Mouse (Mus musculus) hindbrain, embryonic 12.5 days (tissue): ENCODE data around the gene Pramel1. TPM values are rescaled to one million over a fixed set of nuclear protein-coding genes. Genes with fewer than 3 reads are reported as not detected.
"Not testable (repeated sequence)": the region's sequence is repeated elsewhere in the genome, so short reads cannot be mapped to it uniquely, and the experiment has no call there.

Experiments
- ATAC-seq: fragments of 200-750 bp; cut with Nextera tagmentation; 2 replicates; pipeline ENCODE4 v1.8.0; 2017; ENCODE audit warnings: moderate TSS enrichment; ENCODE audit not compliant: low FRiP score
- H3K27ac ChIP-seq: fragments of 300-500 bp; sonication (generic); 2 replicates; pipeline ENCODE4 v1.5.1; 2016; ENCODE audit warnings: mild to moderate bottlenecking
- H3K27me3 ChIP-seq: fragments of 300-500 bp; sonication (generic); 2 replicates; pipeline ENCODE4 v1.6.1; 2016; ENCODE audit warnings: mild to moderate bottlenecking
- H3K36me3 ChIP-seq: fragments of 300-500 bp; sonication (generic); 2 replicates; pipeline ENCODE4 v1.6.1; 2016; ENCODE audit warnings: mild to moderate bottlenecking
- H3K4me1 ChIP-seq: fragments of 300-500 bp; sonication (generic); 2 replicates; pipeline ENCODE4 v1.6.1; 2016
- H3K4me2 ChIP-seq: fragments of 300-500 bp; sonication (generic); replicated peaks from 2 replicates; pipeline ENCODE4 v1.6.1; 2016; ENCODE audit warnings: mild to moderate bottlenecking
- H3K4me3 ChIP-seq: fragments of 300-500 bp; sonication (generic); 2 replicates; pipeline ENCODE4 v1.5.1; 2016; ENCODE audit warnings: mild to moderate bottlenecking
- H3K9ac ChIP-seq: fragments of 300-500 bp; sonication (generic); 2 replicates; pipeline ENCODE4 v1.6.1; 2016; ENCODE audit warnings: mild to moderate bottlenecking, moderate library complexity
- H3K9me3 ChIP-seq: fragments of 300-500 bp; sonication (generic); replicated peaks from 2 replicates; pipeline ENCODE4 v1.6.1; 2016; ENCODE audit warnings: mild to moderate bottlenecking
- WGBS: fragments of 180-500 bp; shearing (Covaris S2); methylation state at CpG from one replicate; pipeline ENCODE4 v1.1.7; 2016; 5-methylcytosine and 5-hydroxymethylcytosine counted together
- polyA plus RNA-seq: library from polyadenylated mRNA; unstranded; fragments of >200 nt; fragmentation: Nextera tagmentation; extraction: Ambion mirVana; gene quantifications from 2 replicates; pipeline ENCODE4 v1.2.1, GENCODE M21; 2016

Pramel1 gene
- not detected in 2 replicates for polyA plus RNA-seq

DNA sequence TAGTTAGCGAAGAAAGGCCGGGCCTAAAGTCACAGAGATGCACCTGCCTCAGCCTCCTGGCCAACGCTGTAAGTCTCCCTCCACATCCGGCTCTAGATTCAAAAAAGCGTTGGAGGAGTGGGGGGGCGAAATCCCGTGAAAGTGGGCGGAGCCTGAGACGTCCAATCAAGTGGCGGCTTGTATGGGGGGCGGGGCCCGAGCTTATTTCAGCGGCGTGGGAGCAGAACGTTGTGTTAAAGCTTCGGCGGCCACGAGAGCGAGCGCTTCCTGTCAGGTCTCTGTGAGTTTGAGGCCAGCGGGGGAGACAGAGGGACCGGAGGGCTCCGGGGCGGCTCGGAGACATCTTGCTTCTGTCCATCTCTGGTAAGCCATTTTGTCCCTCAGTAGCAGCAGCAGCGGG lies at the start of gene Pramel1:
Gene Pramel1, plus strand, starts transcription at position 248 of the 400 bp plus-strand sequence.
- no peak for ATAC-seq
- Histone ChIP-seq H3K4me2 (no peak within 1 kb of the TSS), H3K4me3 (no peak within 1 kb of the TSS), H3K27me3 (no peaks in the 10 kb centered on the region), H3K4me1 (no peaks in the 10 kb centered on the region), H3K9me3 (peaks cover 8% of the 10 kb centered on the region; the same call in 1 of the 2 replicates), H3K27ac (no peak within 1 kb of the TSS), H3K9ac (no peak within 1 kb of the TSS), H3K36me3 (no peaks in the 10 kb centered on the region)
- WGBS: 79% methylated on average over 26 of the region's 26 CpGs

GRCm38 (mm10) chr4:143345491-143345890 lies 48.7 kb upstream of the Pramel1 start:
- H3K27ac ChIP-seq, H3K36me3 ChIP-seq, H3K9ac ChIP-seq, H3K9me3 ChIP-seq, ATAC-seq, H3K4me2 ChIP-seq, H3K4me3 ChIP-seq: not testable (repeated sequence)
- peaks cover 32% of the 10 kb centered on the region for H3K27me3 ChIP-seq
- peaks cover 15% of the 10 kb centered on the region for H3K4me1 ChIP-seq
- WGBS: 80% methylated on average over 5 of the region's 5 CpGs

DNA sequence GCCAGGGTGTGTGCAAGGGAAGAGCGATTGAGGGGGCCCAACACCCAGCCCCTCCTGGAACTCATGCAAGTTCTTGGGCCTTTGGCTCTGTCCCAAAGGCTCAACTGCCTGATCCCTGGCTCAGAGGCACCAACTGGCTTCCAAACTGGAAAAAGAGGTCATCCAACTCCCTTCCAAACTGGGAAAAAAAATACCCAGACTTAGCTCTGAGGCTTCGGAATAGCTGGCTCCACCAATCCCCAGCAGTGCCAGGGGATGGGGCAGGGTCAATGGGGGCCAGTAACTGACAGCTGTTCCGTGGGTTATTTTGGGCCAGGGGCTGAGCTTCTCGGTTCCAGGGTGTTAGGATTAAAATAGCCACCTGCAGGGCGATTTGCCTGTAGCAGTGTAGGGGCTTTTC lies 45.5 kb upstream of the Pramel1 start:
- ATAC-seq: no peak
- Histone ChIP-seq H3K4me1 (peaks cover 18% of the 10 kb centered on the region), H3K27me3 (peaks cover 54% of the 10 kb centered on the region), H3K4me3 (no peak overlapping the region), H3K27ac (no peak overlapping the region), H3K4me2 (no peak overlapping the region), H3K9me3 (no peaks in the 10 kb centered on the region; the same call in 1 of the 2 replicates), H3K36me3 (no peaks in the 10 kb centered on the region), H3K9ac (no peak overlapping the region)
- 21% methylated on average over 5 of the region's 5 CpGs for WGBS

GRCm38 (mm10) chr4:143349484-143349906 lies 44.7 kb upstream of the Pramel1 start, which contains the start of gene Lrrc38:
TSS of gene Lrrc38 (plus strand) at chr4:143349757.
- peaks cover 18% of the 10 kb centered on the region for H3K4me1 ChIP-seq
- H3K36me3 ChIP-seq: no peaks in the 10 kb centered on the region
- H3K9me3 ChIP-seq: no peaks in the 10 kb centered on the region; the same call in 1 of the 2 replicates
- peak within 1 kb of the TSS; percentile 57 for H3K4me3 ChIP-seq
- H3K9ac ChIP-seq: peak within 1 kb of the TSS; percentile 53
- ATAC-seq: peak; percentile 46
- H3K4me2 ChIP-seq: peak within 1 kb of the TSS; percentile 98
- peaks cover 51% of the 10 kb centered on the region for H3K27me3 ChIP-seq
- 1% methylated on average over 19 of the region's 19 CpGs for WGBS
- no peak within 1 kb of the TSS for H3K27ac ChIP-seq

DNA sequence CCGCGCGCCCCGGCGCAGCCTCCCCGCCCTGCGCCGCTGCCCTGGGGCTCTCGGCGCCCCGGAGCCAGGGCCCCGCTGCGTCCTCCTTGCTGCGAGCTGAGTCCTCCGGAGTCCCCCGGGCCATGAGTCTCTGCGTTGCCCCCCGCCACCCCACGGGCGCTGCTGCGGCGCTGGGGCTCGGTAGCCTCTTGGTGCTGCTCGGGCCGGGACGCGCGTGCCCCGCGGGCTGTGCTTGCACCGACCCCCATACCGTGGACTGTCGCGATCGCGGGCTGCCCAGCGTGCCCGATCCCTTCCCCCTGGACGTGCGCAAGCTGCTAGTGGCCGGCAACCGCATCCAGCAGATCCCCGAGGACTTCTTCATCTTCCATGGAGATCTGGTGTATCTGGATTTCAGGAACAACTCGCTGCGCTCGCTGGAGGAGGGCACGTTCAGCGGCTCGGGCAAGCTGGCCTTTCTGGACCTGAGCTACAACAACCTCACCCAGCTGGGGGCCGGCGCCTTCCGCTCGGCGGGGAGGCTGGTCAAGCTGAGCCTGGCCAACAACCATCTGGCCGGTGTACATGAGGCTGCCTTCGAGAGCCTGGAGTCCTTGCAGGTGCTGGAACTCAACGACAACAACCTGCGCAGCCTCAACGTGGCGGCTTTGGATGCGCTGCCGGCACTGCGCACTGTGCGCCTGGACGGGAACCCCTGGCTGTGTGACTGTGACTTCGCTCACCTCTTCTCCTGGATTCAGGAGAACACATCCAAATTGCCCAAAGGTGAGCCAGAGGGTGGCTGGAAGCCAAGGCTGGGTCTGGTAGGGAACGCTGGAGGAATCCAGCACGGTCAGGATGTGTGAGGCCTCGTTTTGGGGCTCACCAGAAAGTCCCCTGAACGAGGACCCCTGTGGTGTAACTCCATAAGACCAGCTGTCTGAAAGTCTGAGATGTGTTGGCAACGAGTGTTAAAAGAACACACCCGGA lies 43.9 kb upstream of the Pramel1 start:
- WGBS: 3% methylated on average over 72 of the region's 72 CpGs
- Histone ChIP-seq H3K9me3 (no peaks in the 10 kb centered on the region), H3K4me1 (peaks cover 18% of the 10 kb centered on the region), H3K9ac (peak overlapping the region; percentile 53), H3K4me3 (peak overlapping the region; percentile 57), H3K27ac (no peak overlapping the region), H3K4me2 (peak overlapping the region; percentile 98), H3K27me3 (peaks cover 51% of the 10 kb centered on the region), H3K36me3 (no peaks in the 10 kb centered on the region)
- ATAC-seq: peak; percentile 53

GRCm38 (mm10) chr4:143352301-143352700 lies 41.9 kb upstream of the Pramel1 start:
- Histone ChIP-seq H3K9ac (no peak overlapping the region), H3K4me3 (no peak overlapping the region), H3K27me3 (peaks cover 51% of the 10 kb centered on the region), H3K27ac (no peak overlapping the region), H3K36me3 (no peaks in the 10 kb centered on the region), H3K9me3 (no peaks in the 10 kb centered on the region), H3K4me1 (peaks cover 18% of the 10 kb centered on the region), H3K4me2 (no peak overlapping the region)
- WGBS: 75% methylated on average over 4 of the region's 4 CpGs
- ATAC-seq: no peak

GRCm38 (mm10) chr4:143361520-143361919 lies 32.7 kb upstream of the Pramel1 start:
- ATAC-seq: no peak
- Histone ChIP-seq H3K27me3 (no peaks in the 10 kb centered on the region), H3K4me2 (no peak overlapping the region), H3K4me1 (peaks cover 6% of the 10 kb centered on the region; the same call in 1 of the 2 replicates), H3K4me3 (no peak overlapping the region), H3K9ac (no peak overlapping the region), H3K9me3 (no peaks in the 10 kb centered on the region), H3K27ac (no peak overlapping the region), H3K36me3 (no peaks in the 10 kb centered on the region)
- 66% methylated on average over 10 of the region's 10 CpGs for WGBS

DNA sequence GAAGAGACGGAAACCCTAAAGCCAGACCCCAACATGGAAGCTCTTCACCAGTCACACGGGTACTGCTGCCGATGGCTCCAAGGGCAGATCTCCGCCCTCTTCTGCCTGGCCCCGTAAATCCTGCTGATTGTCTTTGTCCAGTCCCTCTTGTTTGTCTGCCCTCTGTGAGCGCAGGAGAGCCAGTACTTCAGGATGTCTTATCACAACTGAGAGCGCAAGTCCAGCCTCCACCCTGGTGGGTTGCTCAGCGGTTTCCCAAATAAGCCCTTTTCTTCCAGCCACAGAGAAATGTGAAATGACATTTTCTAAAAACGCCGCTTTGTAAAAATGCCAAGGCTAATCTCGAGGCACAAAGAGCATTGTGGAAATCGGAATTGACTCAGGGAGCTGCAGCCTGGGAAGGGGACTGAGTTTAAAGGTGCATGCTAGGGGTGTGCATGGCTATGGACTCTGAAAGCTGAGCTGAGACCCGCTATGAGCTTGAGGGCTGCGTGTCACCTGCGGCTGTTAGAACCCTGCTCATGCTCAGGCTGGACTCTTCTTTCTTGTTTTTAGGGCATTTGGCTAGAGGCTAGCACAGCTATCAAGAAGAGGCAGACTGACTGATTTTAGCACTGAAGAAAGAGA lies 27.7 kb upstream of the Pramel1 start:
- no peak for ATAC-seq
- Histone ChIP-seq H3K27me3 (no peaks in the 10 kb centered on the region), H3K4me2 (no peak overlapping the region), H3K4me3 (no peak overlapping the region), H3K27ac (no peak overlapping the region), H3K9ac (no peak overlapping the region), H3K36me3 (no peaks in the 10 kb centered on the region), H3K9me3 (no peaks in the 10 kb centered on the region), H3K4me1 (peaks cover 3% of the 10 kb centered on the region; the same call in 1 of the 2 replicates)
- WGBS: 51% methylated on average over 15 of the region's 15 CpGs

DNA sequence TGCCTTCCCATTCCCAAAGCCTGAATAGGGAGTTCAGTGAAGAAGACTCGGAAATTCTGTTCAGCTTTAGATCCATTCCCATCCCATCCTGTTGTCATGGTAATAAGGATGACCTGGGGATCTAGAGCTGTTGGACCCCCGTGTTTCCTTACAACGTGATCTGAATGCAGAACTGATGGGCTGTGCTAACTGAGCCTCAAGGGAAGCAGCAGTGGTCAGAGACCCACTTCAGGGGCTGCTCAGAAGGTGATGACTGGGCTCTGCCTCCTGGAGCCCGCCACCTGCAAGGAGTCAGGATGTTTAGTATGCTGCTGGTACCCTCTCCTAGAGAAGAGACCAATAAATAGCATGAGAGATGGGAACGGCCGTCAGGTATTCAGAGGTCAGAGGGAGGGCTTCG lies 14.7 kb upstream of the Pramel1 start:
- no peak overlapping the region for H3K4me3 ChIP-seq
- peaks cover 15% of the 10 kb centered on the region for H3K4me1 ChIP-seq
- H3K27me3 ChIP-seq: no peaks in the 10 kb centered on the region; the same call in 1 of the 2 replicates
- no peaks in the 10 kb centered on the region for H3K9me3 ChIP-seq
- peak overlapping the region; percentile 62 for H3K27ac ChIP-seq
- peak; percentile 69 for ATAC-seq
- H3K9ac ChIP-seq: peak overlapping the region; percentile 47
- peak overlapping the region; percentile 41 for H3K4me2 ChIP-seq
- WGBS: 14% methylated on average over 7 of the region's 7 CpGs
- H3K36me3 ChIP-seq: no peaks in the 10 kb centered on the region

DNA sequence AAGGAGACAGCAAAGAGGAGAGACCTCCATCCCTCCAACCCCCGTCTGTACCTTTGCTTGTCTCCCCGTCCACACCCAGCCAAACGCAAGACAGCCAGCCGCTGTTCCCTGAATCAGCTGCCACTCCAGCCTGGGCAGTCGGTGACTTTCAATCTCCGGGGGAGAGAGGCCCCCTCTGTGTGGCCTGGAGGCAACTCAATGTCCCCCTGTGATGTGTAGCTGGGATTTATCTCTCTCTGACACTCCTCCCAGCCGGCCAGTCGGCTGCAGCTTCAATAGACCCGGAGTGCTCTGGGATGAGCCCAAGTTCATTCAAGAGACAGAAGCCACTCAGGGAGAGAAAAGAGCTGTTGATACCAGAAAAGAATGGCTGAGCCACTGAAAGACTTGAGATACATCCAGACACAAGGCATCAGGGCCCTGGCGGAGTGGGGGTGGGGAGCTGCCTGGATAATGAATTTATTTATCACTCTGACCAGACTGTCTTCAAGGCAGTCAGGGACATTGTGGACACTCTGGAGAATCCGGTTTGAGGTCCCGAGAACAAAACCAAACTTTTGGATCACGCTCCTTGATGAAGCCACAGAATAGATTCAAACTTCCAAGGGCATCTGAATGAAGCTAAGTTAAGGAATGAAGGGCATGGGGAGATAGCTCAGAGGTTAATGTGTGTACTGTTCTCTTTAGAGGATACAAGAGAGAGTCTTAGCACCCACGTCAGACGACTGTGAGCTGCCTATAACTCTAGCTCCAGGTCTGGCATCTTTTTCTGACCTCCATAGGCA lies 14.1 kb upstream of the Pramel1 start:
- ATAC-seq: peak; percentile 79
- Histone ChIP-seq H3K4me3 (no peak overlapping the region), H3K27ac (peak overlapping the region; percentile 62), H3K4me2 (peak overlapping the region; percentile 41), H3K9ac (peak overlapping the region; percentile 47), H3K27me3 (no peaks in the 10 kb centered on the region; the same call in 1 of the 2 replicates), H3K9me3 (no peaks in the 10 kb centered on the region), H3K4me1 (peaks cover 15% of the 10 kb centered on the region), H3K36me3 (no peaks in the 10 kb centered on the region)
- WGBS: 19% methylated on average over 15 of the region's 15 CpGs

DNA sequence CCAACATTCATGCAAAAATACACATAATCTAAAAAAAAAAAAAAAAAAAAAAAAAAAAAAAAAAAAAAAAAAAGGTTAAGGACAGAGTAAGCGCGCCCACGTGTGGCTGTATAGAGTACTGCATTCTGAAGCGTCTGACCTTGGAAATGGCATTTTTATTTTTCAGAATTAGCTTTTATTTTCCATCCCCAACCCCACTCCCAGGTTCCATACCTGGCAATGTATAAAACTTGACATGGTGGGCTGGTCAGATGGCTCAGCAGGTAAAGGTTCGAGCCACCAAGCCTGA lies 13.6 kb upstream of the Pramel1 start:
- H3K9me3 ChIP-seq: no peaks in the 10 kb centered on the region
- H3K36me3 ChIP-seq: no peaks in the 10 kb centered on the region
- peaks cover 15% of the 10 kb centered on the region for H3K4me1 ChIP-seq
- no peak for ATAC-seq
- 3% methylated on average over 5 of the region's 5 CpGs for whole genome bisulfite sequencing
- H3K27me3 ChIP-seq: no peaks in the 10 kb centered on the region; the same call in 1 of the 2 replicates
- H3K27ac ChIP-seq: no peak overlapping the region
- no peak overlapping the region for H3K4me3 ChIP-seq
- no peak overlapping the region for H3K4me2 ChIP-seq
- H3K9ac ChIP-seq: no peak overlapping the region

DNA sequence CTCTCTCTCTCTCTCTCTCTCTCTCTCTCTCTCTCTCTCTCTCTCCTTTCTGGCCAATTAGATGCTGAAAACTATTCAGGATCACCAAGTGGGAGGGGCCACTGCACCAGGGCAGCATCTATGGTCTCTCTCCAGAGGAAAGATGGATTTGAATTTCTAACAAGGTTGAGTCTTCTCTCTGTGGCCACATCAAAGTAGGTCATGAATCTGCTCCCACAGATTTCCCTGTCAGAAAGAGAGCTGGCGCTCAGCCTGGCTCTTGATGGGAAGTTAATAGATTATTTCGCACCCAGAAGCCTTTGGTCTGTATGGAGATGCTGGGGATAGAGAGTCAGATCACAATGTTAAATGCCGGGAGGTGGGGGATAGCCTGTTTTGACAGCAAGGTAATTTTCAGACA lies 12.1 kb upstream of the Pramel1 start:
- no peak for ATAC-seq
- Histone ChIP-seq H3K36me3 (no peaks in the 10 kb centered on the region), H3K4me3 (no peak overlapping the region), H3K4me2 (no peak overlapping the region), H3K27me3 (no peaks in the 10 kb centered on the region; the same call in 1 of the 2 replicates), H3K4me1 (peaks cover 15% of the 10 kb centered on the region), H3K9me3 (no peaks in the 10 kb centered on the region), H3K27ac (no peak overlapping the region), H3K9ac (no peak overlapping the region)
- WGBS: 71% methylated on average over 3 of the region's 3 CpGs
